Mouse (Mus musculus) thymus, postnatal 25 days (tissue): ENCODE measurements around the gene Scn2a.

ENCODE experiments used
- DNase-seq: peaks from one replicate; pipeline ENCODE4 v3.0.0; 2022

Scn2a gene

GRCm38 (mm10) chr2:65620556-65621166 lies at the start of gene Scn2a:
TSS of gene Scn2a (plus strand) at chr2:65620771.
- DNase-seq: no peak

DNA sequence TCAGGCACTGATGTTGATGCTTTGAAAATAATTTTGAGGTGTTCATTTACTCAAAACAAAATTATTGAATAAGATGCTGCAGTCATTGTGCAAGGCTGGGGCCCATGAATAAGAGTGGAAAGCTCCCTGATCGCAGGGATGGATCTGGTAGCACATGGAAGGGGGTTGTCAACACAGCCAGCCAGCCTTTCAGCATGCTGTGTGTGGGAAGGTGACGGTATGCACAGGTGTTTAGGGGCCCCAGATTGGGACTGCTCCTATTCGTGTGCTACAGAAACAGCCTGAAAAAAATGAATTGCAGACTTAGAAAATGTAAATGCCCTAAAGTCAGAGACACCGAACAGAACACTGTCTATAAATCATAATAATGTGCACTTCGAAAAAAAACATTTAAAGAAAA lies 32.9 kb upstream of the Scn2a start:
- no peak for DNase-seq

- DNase-seq: no peak
Measured at GRCm38 (mm10) chr2:65607813-65608212, 12.8 kb upstream of the Scn2a start.

DNA sequence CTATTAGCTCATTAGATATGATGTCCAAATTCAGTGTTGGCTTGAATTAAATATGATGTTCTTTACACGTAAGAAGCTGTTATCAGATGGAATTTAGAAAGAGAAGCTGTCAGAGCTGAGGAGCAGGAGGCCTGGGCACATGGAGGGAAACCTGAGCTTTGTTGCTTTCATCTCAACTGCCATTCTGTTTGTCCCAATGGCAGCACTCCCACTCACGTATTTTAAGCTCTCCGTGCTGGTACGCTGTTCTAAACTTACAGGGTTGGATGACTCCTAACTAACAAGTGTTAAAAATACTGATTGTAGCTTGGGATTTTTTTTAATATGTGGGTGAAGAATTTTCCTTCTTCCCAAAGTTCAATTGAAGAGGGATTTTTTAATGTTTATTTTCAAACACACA lies 8.7 kb upstream of the Scn2a start:
- DNase-seq: no peak

DNA sequence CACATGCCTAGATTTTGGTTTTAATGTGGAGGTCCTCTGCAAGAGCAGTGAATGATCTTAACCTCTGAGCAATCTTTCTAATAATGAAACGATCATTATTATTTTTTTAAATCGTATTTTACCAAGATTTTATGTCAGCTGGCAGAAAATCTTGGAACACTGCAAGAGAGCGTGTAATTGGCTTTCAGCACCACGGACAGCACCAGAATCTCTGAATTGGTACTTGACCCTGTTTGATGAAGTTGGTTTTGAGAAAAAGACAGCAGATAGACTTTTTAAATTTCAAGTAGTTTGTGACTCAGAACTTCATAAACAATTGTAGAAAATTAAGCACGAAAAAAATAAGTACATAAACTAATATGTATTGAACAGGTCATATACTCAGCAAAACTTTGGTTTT lies 790 bp upstream of the Scn2a start:
- DNase-seq: no peak

- no peak for DNase-seq
Measured at GRCm38 (mm10) chr2:65621254-65621653, 683 bp downstream of the Scn2a start.

GRCm38 (mm10) chr2:65621838-65622237 lies 1.3 kb downstream of the Scn2a start:
- no peak for DNase-seq

- DNase-seq: no peak
Measured at GRCm38 (mm10) chr2:65652636-65653035, 32.1 kb downstream of the Scn2a start.

DNA sequence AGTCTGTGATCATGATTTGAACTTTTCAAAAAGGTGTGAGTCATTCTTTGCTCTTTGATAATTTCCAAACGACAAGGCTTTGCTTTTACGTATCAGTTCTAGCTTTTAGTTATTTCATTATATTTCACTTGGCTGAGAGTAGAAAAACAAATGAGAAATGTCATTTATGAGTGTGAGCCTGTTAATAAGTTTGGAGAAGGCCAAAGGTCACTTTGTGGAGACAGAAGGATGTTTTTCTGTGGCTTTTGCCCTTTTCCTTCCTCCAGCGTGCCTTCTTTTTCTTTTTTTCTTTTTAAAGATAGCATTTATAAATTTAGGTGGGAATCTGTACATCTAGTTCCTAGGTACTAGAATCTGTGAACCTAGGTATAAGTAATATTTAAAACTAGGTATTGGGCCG lies 36.5 kb downstream of the Scn2a start:
- DNase-seq: no peak

- no peak for DNase-seq
Measured at GRCm38 (mm10) chr2:65658430-65658829, 37.9 kb downstream of the Scn2a start.

DNA sequence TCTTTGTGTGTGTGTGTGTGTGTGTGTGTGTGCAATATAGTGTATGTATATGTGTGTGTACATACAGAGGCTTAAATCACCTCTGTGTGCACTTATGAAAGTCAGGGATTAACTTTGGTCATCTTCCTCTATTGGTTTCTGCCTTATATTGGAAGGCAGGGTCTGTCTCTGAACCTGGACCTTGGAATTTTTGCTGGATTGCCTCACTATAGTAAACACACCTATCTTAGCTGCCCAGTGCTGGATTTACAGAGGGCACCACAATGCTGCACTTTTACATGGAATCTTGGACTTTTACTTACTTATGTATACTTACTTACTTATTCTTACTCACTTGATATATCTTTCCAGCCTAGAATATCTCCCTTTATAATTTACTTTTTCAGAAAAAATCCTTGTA lies 43.3 kb downstream of the Scn2a start:
- no peak for DNase-seq

GRCm38 (mm10) chr2:65664481-65664880 lies 43.9 kb downstream of the Scn2a start:
- no peak for DNase-seq

- DNase-seq: no peak
Measured at GRCm38 (mm10) chr2:65665180-65665579, 44.6 kb downstream of the Scn2a start.

DNA sequence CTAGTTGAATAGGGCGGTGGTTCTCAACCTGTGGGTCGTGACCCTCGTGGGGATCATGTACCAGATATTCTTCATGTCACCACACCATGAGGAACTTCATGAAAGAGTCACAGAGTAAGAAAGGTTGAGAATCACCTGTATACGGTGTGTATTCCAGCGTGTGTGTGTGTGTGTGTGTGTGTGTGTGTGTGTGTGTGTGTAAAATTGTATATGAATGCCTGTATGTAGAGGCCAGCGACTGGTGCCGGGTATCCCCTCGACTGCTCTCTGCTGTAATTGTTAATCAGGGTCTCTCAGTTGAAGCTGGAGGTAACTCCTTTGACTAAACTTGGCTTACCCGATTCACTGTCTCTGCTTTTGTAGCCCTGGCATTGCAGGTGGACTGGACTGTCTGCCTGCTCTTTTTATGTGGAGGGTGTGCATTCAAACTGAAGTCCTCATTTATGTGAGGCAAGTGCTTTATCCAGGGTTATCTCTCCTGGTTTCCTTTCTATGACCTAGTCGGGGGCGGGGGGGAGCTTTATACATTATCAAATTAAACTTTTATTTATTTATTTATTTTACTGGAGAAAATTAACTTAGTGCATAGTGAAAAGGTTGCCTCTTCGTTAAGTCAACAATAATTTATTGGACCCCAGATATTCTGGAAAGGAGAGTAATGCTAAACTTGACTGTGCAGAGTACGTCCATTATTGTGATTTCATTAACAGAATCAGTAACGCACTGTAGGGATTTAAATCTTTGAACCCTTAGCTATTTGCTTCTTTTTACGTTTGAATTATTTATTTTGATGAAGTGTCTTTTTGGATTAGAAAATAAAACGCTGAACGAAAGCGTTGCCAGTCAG lies 47.2 kb downstream of the Scn2a start:
- DNase-seq: no peak

DNA sequence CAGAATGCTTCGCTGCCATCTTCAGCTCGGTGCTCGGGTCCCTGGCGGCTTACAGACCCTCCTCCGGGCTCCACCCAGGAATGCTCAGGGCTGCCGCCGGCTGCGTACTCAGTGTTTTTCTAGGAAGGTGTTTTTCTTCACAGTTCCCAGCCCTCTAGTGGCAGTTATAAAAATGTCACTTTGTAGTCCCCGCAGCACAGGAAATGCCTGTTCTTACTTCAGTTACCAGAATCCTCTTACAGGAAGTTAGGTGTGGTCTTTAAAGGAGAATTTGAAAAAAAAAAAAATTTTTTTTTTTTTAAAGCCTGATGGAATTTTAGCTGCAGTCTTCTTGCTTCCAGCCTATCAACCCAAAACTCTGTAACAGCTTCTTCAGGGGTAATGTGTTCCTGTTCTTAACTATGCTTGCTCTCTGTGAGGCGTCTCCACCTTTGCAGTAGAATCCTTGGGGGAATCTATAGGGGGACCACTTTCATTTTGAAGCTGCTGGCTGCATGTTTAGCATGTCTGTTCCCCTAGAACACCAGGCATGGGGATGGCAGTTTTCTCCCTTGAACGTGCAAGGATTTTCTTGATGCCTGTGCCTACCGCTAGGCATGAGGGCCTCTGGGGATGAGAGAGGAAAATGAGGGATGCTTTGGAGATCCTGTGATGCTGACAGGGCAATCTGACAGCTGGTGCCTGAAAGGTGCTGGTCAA lies 48.0 kb downstream of the Scn2a start:
- DNase-seq: peak; percentile 42

DNA sequence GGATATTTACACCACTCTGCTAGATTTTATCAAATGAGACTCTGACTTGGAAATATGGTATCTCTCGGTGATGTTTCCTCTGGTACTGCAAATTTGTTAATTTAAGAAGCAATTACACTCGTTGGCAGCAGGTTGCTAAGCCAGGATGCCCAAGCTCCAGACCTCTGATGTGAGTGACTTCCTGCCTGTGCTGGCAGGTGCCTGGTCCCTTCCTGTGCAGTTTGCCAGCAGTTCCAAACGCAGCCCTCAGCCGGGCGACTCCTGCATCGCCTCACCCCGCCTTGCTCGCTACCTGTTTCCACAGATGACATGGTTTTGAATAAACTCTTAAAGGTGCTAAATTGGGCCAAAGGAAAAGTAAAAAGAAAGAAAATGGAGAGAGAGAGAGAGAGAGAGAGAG lies 49.0 kb downstream of the Scn2a start:
- no peak for DNase-seq

DNA sequence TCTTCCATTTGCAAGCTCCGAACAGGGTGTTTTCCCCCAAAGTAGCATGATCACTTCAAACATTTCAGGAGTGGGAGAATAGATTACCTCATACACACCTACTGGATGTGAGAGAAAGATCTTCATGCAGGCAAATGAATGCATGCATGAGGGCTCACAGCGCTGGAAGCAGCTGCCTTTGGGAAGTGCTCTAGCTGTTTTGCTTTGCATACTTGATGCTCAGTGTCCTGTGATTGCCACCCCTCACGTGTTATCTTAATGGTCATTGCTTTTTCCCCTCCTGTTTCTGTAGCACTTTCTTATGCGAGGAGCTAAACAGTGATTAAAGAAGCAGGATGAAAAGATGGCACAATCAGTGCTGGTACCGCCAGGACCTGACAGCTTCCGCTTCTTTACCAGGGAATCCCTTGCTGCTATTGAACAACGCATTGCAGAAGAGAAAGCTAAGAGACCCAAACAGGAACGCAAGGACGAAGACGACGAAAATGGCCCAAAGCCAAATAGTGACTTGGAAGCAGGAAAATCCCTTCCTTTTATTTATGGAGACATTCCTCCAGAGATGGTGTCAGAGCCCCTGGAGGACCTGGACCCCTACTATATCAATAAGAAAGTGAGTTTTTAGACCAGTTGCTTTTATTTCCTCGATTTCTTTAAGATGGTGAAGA lies 49.7 kb downstream of the Scn2a start:
- DNase-seq: no peak

- no peak for DNase-seq
Measured at GRCm38 (mm10) chr2:65679621-65680020, 59.0 kb downstream of the Scn2a start.

DNA sequence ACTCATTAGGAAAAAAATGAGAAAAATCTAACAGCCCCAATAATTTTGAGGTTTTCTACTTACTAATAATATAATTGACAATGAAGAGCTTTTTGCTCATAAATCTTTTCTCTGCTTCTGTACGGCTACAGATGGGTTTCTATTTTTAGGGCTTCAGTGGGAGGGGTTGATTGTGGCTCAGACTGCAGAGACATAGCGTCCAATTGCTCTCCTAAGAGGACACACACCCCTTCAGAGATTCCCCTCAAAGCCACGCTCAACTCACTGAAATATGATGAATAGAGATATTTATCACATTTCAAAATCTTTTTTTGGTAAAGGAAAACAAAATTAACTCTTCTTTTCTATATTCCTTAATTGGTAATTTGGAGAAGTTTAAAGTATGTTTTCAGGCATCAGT lies 64.6 kb downstream of the Scn2a start:
- DNase-seq: no peak

DNA sequence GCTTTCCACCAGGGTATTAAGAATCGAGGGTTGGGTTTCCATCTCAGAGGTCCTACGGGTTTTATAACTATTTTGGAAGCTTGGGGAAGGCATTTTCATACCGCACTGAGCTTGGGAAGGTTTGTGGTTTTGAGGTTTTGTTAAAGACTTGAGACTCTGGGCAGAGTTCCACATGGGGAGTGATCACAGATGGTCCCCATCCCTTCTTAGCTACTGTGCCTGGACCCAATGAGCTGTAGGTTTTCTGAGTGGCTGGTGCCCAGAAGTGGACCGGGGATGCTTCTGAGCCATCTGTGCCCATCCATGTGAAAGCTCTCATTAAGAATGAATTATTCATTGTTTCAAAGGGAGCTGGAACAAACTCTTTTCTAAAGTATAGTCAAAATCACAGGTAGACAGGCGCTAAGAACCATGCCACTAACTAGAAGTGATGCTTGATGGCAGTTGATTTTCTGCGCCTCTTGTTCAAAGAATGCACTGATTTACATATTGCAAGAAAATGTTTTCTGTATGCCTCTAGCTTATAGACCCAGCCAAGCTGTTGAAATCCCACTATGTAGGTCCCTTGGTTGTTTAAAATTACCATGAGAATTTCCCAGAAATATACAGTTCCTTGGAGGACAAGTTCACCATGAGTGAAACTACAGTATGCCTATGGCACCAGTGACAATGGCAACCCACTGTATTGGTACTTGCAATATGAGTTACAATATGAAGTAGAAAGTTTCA lies 70.0 kb downstream of the Scn2a start:
- no peak for DNase-seq

DNA sequence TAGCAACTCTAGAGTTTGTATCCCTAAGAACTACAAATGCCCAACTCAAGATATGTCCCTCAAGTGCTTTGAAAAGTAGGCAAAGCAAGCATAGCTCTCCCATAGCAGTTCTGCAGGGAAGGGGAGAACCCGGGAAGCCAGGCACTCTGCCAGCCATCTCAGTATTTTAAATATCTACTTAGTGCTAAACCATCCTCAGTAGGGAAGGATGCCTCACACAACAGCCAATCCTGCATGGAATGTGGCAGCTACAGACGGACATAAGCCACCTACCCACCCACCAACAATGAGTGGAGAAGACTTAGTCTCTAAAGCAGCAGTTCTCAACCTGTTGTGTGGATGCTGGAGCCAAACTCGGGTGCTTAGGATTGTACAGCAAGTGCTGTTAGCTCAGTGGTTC lies 73.9 kb downstream of the Scn2a start:
- no peak for DNase-seq

DNA sequence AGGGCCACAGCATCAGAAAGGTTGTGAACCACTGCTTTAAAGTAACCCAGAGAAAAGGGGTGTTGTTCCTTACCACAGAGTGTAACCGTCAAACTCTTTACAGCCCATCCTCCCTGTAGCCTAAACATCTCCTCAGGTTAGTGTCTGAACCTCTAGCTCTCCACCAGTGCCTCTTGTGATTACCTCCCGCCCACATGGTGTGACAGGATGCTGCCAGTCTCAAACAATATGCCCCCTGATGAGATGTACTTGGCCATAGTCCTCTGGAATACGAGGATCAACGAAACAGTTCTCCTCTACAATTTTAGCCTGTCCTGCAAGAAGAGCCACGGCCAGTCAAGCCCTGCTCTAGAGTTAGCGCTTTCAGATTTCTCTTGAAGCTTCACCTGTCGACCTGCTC lies 74.5 kb downstream of the Scn2a start:
- no peak for DNase-seq

DNA sequence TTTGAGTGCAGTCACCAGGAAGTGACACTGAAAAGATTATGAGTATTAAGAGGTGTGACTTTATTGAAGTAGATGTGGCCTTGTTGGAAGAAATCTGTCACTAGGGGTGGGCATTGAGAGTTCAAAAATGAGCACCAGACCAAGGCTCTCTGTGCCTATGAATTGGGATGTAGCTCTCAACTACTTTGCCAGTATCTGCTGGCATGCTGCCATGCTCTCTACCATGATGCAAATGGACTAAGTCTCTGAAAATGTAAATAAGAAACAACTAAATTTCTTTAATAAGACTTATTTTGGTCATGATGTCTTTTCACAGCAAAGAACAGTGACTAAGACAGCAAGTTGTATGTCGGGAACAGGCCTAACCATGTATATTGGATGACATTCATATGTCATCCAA lies 79.7 kb downstream of the Scn2a start:
- DNase-seq: no peak
